Mouse (Mus musculus): ENCODE measurements at regions not wholly inside any gene's neighbourhood (a gene's known extent, or its start where the extent isn't known, plus 50 kb on each side); places are given as distances from the start of the nearest gene placed in this dataset.

GRCm38 (mm10) chr4:97465517-97465916, 282.6 kb upstream of the Gm10192 start:
- Histone ChIP-seq H3K9me3 (ENCODE audit: control insufficient read depth, low read length) (no peaks in the 10 kb centered on the region), H3K27me3 (ENCODE audit: control insufficient read depth, insufficient read depth, low read length) (no peaks in the 10 kb centered on the region), H3K4me3 (replicated peaks; ENCODE audit: low read length) (no peak overlapping the region), H3K4me2 (replicated peaks; ENCODE audit: low read depth, low read length, severe bottlenecking) (no peak overlapping the region), H3K4me1 (ENCODE audit: control insufficient read depth, insufficient read depth, low read length) (peaks cover 9% of the 10 kb centered on the region), H3K9ac (ENCODE audit: low read depth, low read length, severe bottlenecking) (no peak overlapping the region), H3K36me3 (ENCODE audit: control insufficient read depth, insufficient read depth, low read length) (no peaks in the 10 kb centered on the region), H3K27ac (replicated peaks; ENCODE audit: low read depth, low read length) (no peak overlapping the region)
- no peak for TF ChIP-seq POLR2A (IDR thresholded peaks at IDR 0.05; ENCODE audit: borderline replicate concordance, extremely low read depth, insufficient read depth, insufficient read length)
- no peak for DNase-seq (ENCODE audit: low spot score)
- ATAC-seq (ENCODE audit: low FRiP score, low read depth): peak; percentile 44; the same call in 1 of the 2 replicates

GRCm38 (mm10) chr4:97461177-97461576, 278.2 kb upstream of the Gm10192 start:
- no peak for TF ChIP-seq POLR2A (IDR thresholded peaks at IDR 0.05; ENCODE audit: borderline replicate concordance, extremely low read depth, insufficient read depth, insufficient read length)
- 52% methylated on average over 1 of the region's 1 CpGs for WGBS
- no peak overlapping the region for H3K27ac ChIP-seq (replicated peaks; ENCODE audit: low read depth, low read length)
- ATAC-seq (ENCODE audit: low FRiP score, low read depth) (no peak), DNase-seq (ENCODE audit: low spot score) (no peak)
- peaks cover 7% of the 10 kb centered on the region for H3K4me1 ChIP-seq (ENCODE audit: control insufficient read depth, insufficient read depth, low read length)
- no peaks in the 10 kb centered on the region for H3K36me3 ChIP-seq (ENCODE audit: control insufficient read depth, insufficient read depth, low read length)
- H3K9ac ChIP-seq (ENCODE audit: low read depth, low read length, severe bottlenecking): no peak overlapping the region
- H3K27me3 ChIP-seq (ENCODE audit: control insufficient read depth, insufficient read depth, low read length): no peaks in the 10 kb centered on the region
- H3K9me3 ChIP-seq (ENCODE audit: control insufficient read depth, low read length): no peaks in the 10 kb centered on the region
- no peak overlapping the region for H3K4me2 ChIP-seq (replicated peaks; ENCODE audit: low read depth, low read length, severe bottlenecking)
- H3K4me3 ChIP-seq (replicated peaks; ENCODE audit: low read length): no peak overlapping the region

GRCm38 (mm10) chr4:97439288-97440029, 256.5 kb upstream of the Gm10192 start:
- H3K36me3 ChIP-seq (ENCODE audit: control insufficient read depth, insufficient read depth, low read length): no peaks in the 10 kb centered on the region
- WGBS: 75% methylated on average over 5 of the region's 5 CpGs
- no peak overlapping the region for H3K27ac ChIP-seq (replicated peaks; ENCODE audit: low read depth, low read length)
- H3K4me1 ChIP-seq (ENCODE audit: control insufficient read depth, insufficient read depth, low read length): no peaks in the 10 kb centered on the region
- ATAC-seq (ENCODE audit: low FRiP score, low read depth): no peak
- no peak overlapping the region for H3K4me2 ChIP-seq (replicated peaks; ENCODE audit: low read depth, low read length, severe bottlenecking)
- no peak for DNase-seq (ENCODE audit: low spot score)
- no peak overlapping the region for H3K4me3 ChIP-seq (replicated peaks; ENCODE audit: low read length)
- H3K9ac ChIP-seq (ENCODE audit: low read depth, low read length, severe bottlenecking): no peak overlapping the region
- no peaks in the 10 kb centered on the region for H3K27me3 ChIP-seq (ENCODE audit: control insufficient read depth, insufficient read depth, low read length)
- TF ChIP-seq POLR2A (IDR thresholded peaks at IDR 0.05; ENCODE audit: borderline replicate concordance, extremely low read depth, insufficient read depth, insufficient read length): no peak
- H3K9me3 ChIP-seq (ENCODE audit: control insufficient read depth, low read length): no peaks in the 10 kb centered on the region

- H3K4me1 ChIP-seq (ENCODE audit: control insufficient read depth, insufficient read depth, low read length): no peaks in the 10 kb centered on the region
- no peaks in the 10 kb centered on the region for H3K27me3 ChIP-seq (ENCODE audit: control insufficient read depth, insufficient read depth, low read length)
- no peak for TF ChIP-seq POLR2A (IDR thresholded peaks at IDR 0.05; ENCODE audit: borderline replicate concordance, extremely low read depth, insufficient read depth, insufficient read length)
- H3K27ac ChIP-seq (replicated peaks; ENCODE audit: low read depth, low read length): no peak overlapping the region
- no peak for DNase-seq (ENCODE audit: low spot score)
- ATAC-seq (ENCODE audit: low FRiP score, low read depth): no peak
- H3K36me3 ChIP-seq (ENCODE audit: control insufficient read depth, insufficient read depth, low read length): no peaks in the 10 kb centered on the region
- no peak overlapping the region for H3K9ac ChIP-seq (ENCODE audit: low read depth, low read length, severe bottlenecking)
- WGBS: 63% methylated on average over 1 of the region's 1 CpGs
- no peaks in the 10 kb centered on the region for H3K9me3 ChIP-seq (ENCODE audit: control insufficient read depth, low read length)
- H3K4me3 ChIP-seq (replicated peaks; ENCODE audit: low read length): no peak overlapping the region
- no peak overlapping the region for H3K4me2 ChIP-seq (replicated peaks; ENCODE audit: low read depth, low read length, severe bottlenecking)
These were observed 249.7 kb upstream of the Gm10192 start for GRCm38 (mm10) chr4:97432681-97433080.

GRCm38 (mm10) chr4:97432094-97432493, 249.1 kb upstream of the Gm10192 start:
- H3K9ac ChIP-seq (ENCODE audit: low read depth, low read length, severe bottlenecking): no peak overlapping the region
- no peak overlapping the region for H3K27ac ChIP-seq (replicated peaks; ENCODE audit: low read depth, low read length)
- 72% methylated on average over 1 of the region's 1 CpGs for WGBS
- no peaks in the 10 kb centered on the region for H3K9me3 ChIP-seq (ENCODE audit: control insufficient read depth, low read length)
- no peaks in the 10 kb centered on the region for H3K4me1 ChIP-seq (ENCODE audit: control insufficient read depth, insufficient read depth, low read length)
- ATAC-seq (ENCODE audit: low FRiP score, low read depth) (no peak), DNase-seq (ENCODE audit: low spot score) (no peak)
- no peaks in the 10 kb centered on the region for H3K27me3 ChIP-seq (ENCODE audit: control insufficient read depth, insufficient read depth, low read length)
- H3K4me3 ChIP-seq (replicated peaks; ENCODE audit: low read length): no peak overlapping the region
- no peak for TF ChIP-seq POLR2A (IDR thresholded peaks at IDR 0.05; ENCODE audit: borderline replicate concordance, extremely low read depth, insufficient read depth, insufficient read length)
- no peak overlapping the region for H3K4me2 ChIP-seq (replicated peaks; ENCODE audit: low read depth, low read length, severe bottlenecking)
- H3K36me3 ChIP-seq (ENCODE audit: control insufficient read depth, insufficient read depth, low read length): no peaks in the 10 kb centered on the region
